Mouse (Mus musculus): ENCODE results near the gene Vamp1.

The Vamp1 gene

GRCm38 (mm10) chr6:125215148-125215954 lies at the start of gene Vamp1:
Gene Vamp1, plus strand, starts transcription at chr6:125215551.
- DNase-seq, result peak; percentile 86 to 91

- DNase-seq, result peak; percentile 40 to 44
Observed at GRCm38 (mm10) chr6:125166051-125166751, 49.1 kb upstream of the Vamp1 start, which contains the start of gene Gapdh. Gene Gapdh, minus strand, starts transcription at chr6:125166467.

- no peak for DNase-seq
Observed at GRCm38 (mm10) chr6:125166861-125167650, 48.3 kb upstream of the Vamp1 start.

GRCm38 (mm10) chr6:125168086-125168485 lies 47.3 kb upstream of the Vamp1 start:
- no peak for DNase-seq

GRCm38 (mm10) chr6:125170194-125170593 lies 45.2 kb upstream of the Vamp1 start:
- no peak for DNase-seq

GRCm38 (mm10) chr6:125172474-125172873 lies 42.9 kb upstream of the Vamp1 start:
- no peak for DNase-seq

- DNase-seq, result no peak
Observed at GRCm38 (mm10) chr6:125173256-125173655, 42.1 kb upstream of the Vamp1 start.

- no peak for DNase-seq
Observed at GRCm38 (mm10) chr6:125175469-125175868, 39.9 kb upstream of the Vamp1 start.

GRCm38 (mm10) chr6:125179601-125180000 lies 35.8 kb upstream of the Vamp1 start:
- no peak for DNase-seq

GRCm38 (mm10) chr6:125182133-125182532 lies 33.2 kb upstream of the Vamp1 start:
- DNase-seq, result no peak

GRCm38 (mm10) chr6:125186203-125186602 lies 29.1 kb upstream of the Vamp1 start:
- no peak for DNase-seq

- no peak for DNase-seq
Observed at GRCm38 (mm10) chr6:125190816-125191215, 24.5 kb upstream of the Vamp1 start.

GRCm38 (mm10) chr6:125191332-125192015 lies 23.9 kb upstream of the Vamp1 start, which contains the start of the genes Ncapd2 and Mrpl51:
Gene Ncapd2, minus strand, starts transcription at chr6:125191701.
Gene Mrpl51, plus strand, starts transcription at chr6:125191801.
- peak; percentile 95 to 97 for DNase-seq

- peak; percentile 79 to 88 for DNase-seq
Observed at GRCm38 (mm10) chr6:125192016-125192714, 23.2 kb upstream of the Vamp1 start.

GRCm38 (mm10) chr6:125192841-125193240 lies 22.5 kb upstream of the Vamp1 start:
- DNase-seq, result no peak

- DNase-seq, result no peak
Observed at GRCm38 (mm10) chr6:125193390-125193789, 22.0 kb upstream of the Vamp1 start.

GRCm38 (mm10) chr6:125195541-125196075 lies 19.7 kb upstream of the Vamp1 start:
- no peak for DNase-seq

- DNase-seq, result no peak
Observed at GRCm38 (mm10) chr6:125196301-125196700, 19.1 kb upstream of the Vamp1 start.

GRCm38 (mm10) chr6:125197166-125197565 lies 18.2 kb upstream of the Vamp1 start:
- no peak for DNase-seq

- DNase-seq, result no peak
Observed at GRCm38 (mm10) chr6:125210436-125210835, 4.9 kb upstream of the Vamp1 start.

GRCm38 (mm10) chr6:125212621-125213020 lies 2.7 kb upstream of the Vamp1 start:
- DNase-seq, result no peak

Data from thymus, adult 18-20 months (tissue).